Mouse (Mus musculus) C2C12 (cell line): ENCODE measurements around the gene Arhgap17.

Source experiments
- CEBPB ChIP-seq: IDR thresholded peaks from one replicate; pipeline ENCODE4 v1.6.1; 2011; ENCODE audit warnings: low read depth, mild to moderate bottlenecking, control low read depth, moderate library complexity
- CTCF ChIP-seq: IDR thresholded peaks from one replicate; pipeline ENCODE4 v1.5.1; 2011; ENCODE audit not compliant: control insufficient read depth, insufficient read depth, insufficient read length

DNA sequence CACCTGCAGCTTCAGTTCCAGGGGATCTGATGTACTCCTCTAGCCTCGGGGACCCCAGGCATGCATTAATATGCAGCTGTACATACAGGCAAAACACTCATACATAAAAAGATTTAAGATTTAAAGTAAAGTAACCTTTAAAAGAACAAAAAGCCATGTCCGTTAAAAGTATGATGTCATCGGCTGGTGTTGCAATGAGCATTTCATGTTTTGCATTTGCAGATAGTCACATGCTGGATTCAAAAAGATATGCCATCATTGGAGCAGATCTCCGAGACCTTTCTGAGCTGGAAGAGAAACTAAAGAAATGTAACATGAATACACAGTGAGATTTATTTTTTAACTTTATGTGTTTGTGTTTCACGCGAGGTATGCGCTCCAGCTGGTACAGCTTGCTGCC, 40.8 kb upstream of the Arhgap17 start:
- TF ChIP-seq CTCF (no peak), CEBPB (peak; percentile 64)
